Mouse (Mus musculus): Measurements from ENCODE around the gene Disp3.

DNA sequence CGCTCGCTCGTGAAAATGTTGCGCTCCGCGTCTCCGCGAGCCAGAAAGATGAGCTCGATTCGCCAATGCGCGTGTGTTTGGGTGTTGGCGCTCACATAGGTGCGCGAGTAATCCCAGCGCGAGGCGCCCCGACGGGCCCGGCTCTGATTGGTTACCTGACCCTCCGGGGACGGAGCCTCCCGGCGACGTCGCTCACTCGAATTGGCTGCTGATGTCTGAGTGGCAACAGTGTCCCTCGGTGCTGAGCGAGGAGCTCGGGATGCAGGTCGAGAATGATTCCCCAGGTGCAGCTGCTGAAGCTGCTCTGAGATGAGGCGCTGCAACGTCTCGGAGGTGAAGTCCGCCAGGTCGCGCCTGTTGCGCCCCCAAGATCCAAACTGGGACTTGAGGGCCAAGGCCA lies 16.1 kb downstream of the Disp3 start:
- no peak for TF ChIP-seq CTCF (conservative IDR thresholded peaks at IDR 0.05; ENCODE audit: low read length)
- TF ChIP-seq POU5F1 (IDR thresholded peaks at IDR 0.05; ENCODE audit: borderline replicate concordance, low read length): no peak
- no peak for TF ChIP-seq NANOG (IDR thresholded peaks at IDR 0.05; ENCODE audit: borderline replicate concordance, low read length)
